Mouse (Mus musculus) mesoderm, embryonic 11.5 days (tissue): ENCODE data around the gene Sptbn2.
"Not testable (repeated sequence)": the region's sequence is repeated elsewhere in the genome, so short reads cannot be mapped to it uniquely, and the experiment has no call there.

Experiments used
- DNase-seq: peaks from one replicate; pipeline ENCODE4 v3.0.0-alpha.2; 2012; ENCODE audit warnings: low read depth, low spot score

Sptbn2 gene

GRCm38 (mm10) chr19:4720671-4721244 lies 9.8 kb downstream of the Sptbn2 start:
- DNase-seq: no peak

GRCm38 (mm10) chr19:4729186-4729585 lies 18.2 kb downstream of the Sptbn2 start:
- no peak for DNase-seq

GRCm38 (mm10) chr19:4733052-4733451 lies 22.1 kb downstream of the Sptbn2 start:
- DNase-seq: no peak

- no peak for DNase-seq
Measured at GRCm38 (mm10) chr19:4737866-4738265, 26.9 kb downstream of the Sptbn2 start.

GRCm38 (mm10) chr19:4739053-4739452 lies 28.1 kb downstream of the Sptbn2 start:
- DNase-seq: no peak

- DNase-seq: no peak
Measured at GRCm38 (mm10) chr19:4739762-4740161, 28.8 kb downstream of the Sptbn2 start.

GRCm38 (mm10) chr19:4741482-4741881 lies 30.5 kb downstream of the Sptbn2 start:
- DNase-seq: no peak

GRCm38 (mm10) chr19:4742229-4742628 lies 31.3 kb downstream of the Sptbn2 start:
- DNase-seq: no peak

GRCm38 (mm10) chr19:4743524-4743923 lies 32.6 kb downstream of the Sptbn2 start:
- DNase-seq: peak; percentile 65

- DNase-seq: no peak
Measured at GRCm38 (mm10) chr19:4744026-4744425, 33.1 kb downstream of the Sptbn2 start.

- no peak for DNase-seq
Measured at GRCm38 (mm10) chr19:4745057-4745456, 34.1 kb downstream of the Sptbn2 start.

GRCm38 (mm10) chr19:4745681-4746080 lies 34.7 kb downstream of the Sptbn2 start:
- no peak for DNase-seq

- no peak for DNase-seq
Measured at GRCm38 (mm10) chr19:4746611-4747010, 35.6 kb downstream of the Sptbn2 start.

- DNase-seq: no peak
Measured at GRCm38 (mm10) chr19:4747631-4748312, 36.8 kb downstream of the Sptbn2 start.

GRCm38 (mm10) chr19:4748493-4748892 lies 37.5 kb downstream of the Sptbn2 start:
- no peak for DNase-seq

GRCm38 (mm10) chr19:4749975-4750374 lies 39.0 kb downstream of the Sptbn2 start:
- no peak for DNase-seq

GRCm38 (mm10) chr19:4755565-4756192 lies 44.7 kb downstream of the Sptbn2 start:
- DNase-seq: peak; percentile 92

- peak; percentile 100 for DNase-seq
Measured at GRCm38 (mm10) chr19:4756193-4756911, 45.4 kb downstream of the Sptbn2 start, which contains the start of gene Rbm4b. Rbm4b (plus strand) TSS chr19:4756497.

GRCm38 (mm10) chr19:4756921-4757320 lies 46.0 kb downstream of the Sptbn2 start:
- DNase-seq: no peak

- not testable (repeated sequence) for DNase-seq
Measured at GRCm38 (mm10) chr19:4760544-4760943, 49.6 kb downstream of the Sptbn2 start.

- DNase-seq: no peak
Measured at GRCm38 (mm10) chr19:4762876-4763275, 51.9 kb downstream of the Sptbn2 start.

GRCm38 (mm10) chr19:4767507-4768148 lies 56.7 kb downstream of the Sptbn2 start:
- DNase-seq: no peak
